Mouse (Mus musculus) sigmoid colon, adult 10 weeks (tissue): ENCODE data around the gene Dennd1b. TPM values are rescaled to one million over a fixed set of nuclear protein-coding genes. Genes with fewer than 3 reads are reported as not detected.

Experiments used
- polyA plus RNA-seq: library from polyadenylated mRNA; stranded (reverse); fragments of 350-450 nt; fragmentation: Illumina TruSeq; extraction: RNeasy Lipid Tissue Mini Kit (QIAGEN cat#74804); gene quantifications from one replicate; pipeline ENCODE4 v1.2.3, GENCODE M21; 2014; ENCODE audit warnings: low read depth, low replicate concordance

Gene Dennd1b
- polyA plus RNA-seq, result 80.4 TPM

DNA sequence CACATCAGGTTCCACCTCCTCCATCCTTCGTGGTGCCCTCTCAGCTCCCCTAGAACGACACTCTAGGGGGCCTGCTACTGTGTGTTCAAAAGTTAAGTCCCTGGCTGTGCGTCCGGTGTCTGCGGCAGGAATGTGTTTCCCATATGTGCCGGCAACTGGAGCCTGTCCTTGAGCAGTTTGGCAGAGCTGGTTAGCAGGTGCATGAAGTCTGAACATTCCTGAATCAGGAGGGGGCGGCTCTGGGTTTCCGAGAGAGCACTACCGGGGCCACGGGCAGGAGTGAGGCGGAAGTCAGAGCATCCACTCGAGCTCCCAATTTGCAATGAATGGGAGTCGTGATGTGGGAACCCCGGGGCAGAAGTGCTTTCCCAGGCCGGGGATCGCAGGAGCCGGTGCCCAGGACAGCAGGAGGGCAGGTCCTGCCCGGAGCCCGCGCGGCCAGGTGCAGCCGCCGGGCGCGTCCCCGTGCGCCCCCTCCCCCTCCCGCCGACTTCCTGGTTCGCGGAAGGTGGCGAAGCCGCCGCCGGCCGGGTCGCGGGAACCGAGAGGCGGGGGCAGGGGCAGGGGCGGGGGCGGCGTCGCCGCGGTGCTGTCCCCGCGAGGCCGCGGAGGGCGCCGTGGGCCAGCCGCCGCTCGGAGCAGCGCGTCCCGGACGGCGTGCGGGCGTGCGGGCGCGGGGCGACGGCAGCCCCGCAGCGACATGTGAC, at the start of gene Dennd1b:
Dennd1b (plus strand) TSS at position 275 of the 707 bp plus-strand sequence.

Other genes with a start within 250 kb of the Dennd1b start
- 0.09 TPM for gene Lhx9, start 114.9 kb upstream of the Dennd1b start, polyA plus RNA-seq
- 5.6 TPM for gene 2310009B15Rik, start 106.6 kb upstream of the Dennd1b start, polyA plus RNA-seq